Mouse (Mus musculus) erythroid progenitor cell, adult 5-6 weeks (primary cell): Measurements from ENCODE around the gene Vps26c. TPM values are rescaled to one million over a fixed set of nuclear protein-coding genes. Genes with fewer than 3 reads are reported as not detected.
A peak's percentile ranks its signal among the peaks of the same experiment; 100 is the strongest.

ENCODE experiments used
- ATAC-seq: replicated peaks from 2 replicates; pipeline ENCODE4 v1.8.0; 2016; ENCODE audit warnings: moderate number of reproducible peaks, mild to moderate bottlenecking, moderate TSS enrichment, inconsistent platforms; ENCODE audit not compliant: poor library complexity, low FRiP score, severe bottlenecking
- total RNA-seq, 2 experiments: library from RNA; stranded (forward) in 1 of 2; stranded (reverse) in 1 of 2; fragments of 150-400 nt in 1 of 2; fragments of 186-747, 209-891 nt in 1 of 2; gene quantifications; 2 replicates each; pipeline versions ENCODE4 v1.2.3 to v1.2.4; 2015 to 2017; ENCODE audit warnings: low replicate concordance in 2 of 2

Gene Vps26c
- total RNA-seq, 2 experiments from 2014 or later = 7.6 to 14.7 TPM

DNA sequence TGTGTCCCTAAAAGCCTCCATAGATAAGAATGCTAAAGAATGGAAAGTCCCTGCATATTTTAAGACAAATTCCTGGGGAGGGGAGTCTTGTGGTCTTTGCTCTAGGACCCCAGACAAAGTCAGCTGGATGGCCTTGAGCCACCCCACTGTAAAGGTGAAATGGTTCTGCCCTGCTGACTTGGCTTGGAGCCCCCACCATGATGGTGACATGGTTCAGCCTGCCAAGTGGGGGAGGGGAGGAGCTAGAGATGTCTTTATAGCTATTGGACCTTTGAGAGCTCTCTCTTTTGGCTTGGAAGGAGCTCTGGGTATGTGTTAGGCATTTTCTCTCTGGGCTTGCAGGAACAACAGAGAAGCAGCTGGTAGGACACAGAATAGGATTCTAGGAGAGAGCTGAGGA, 25.3 kb upstream of the Vps26c start:
- ATAC-seq = no peak

DNA sequence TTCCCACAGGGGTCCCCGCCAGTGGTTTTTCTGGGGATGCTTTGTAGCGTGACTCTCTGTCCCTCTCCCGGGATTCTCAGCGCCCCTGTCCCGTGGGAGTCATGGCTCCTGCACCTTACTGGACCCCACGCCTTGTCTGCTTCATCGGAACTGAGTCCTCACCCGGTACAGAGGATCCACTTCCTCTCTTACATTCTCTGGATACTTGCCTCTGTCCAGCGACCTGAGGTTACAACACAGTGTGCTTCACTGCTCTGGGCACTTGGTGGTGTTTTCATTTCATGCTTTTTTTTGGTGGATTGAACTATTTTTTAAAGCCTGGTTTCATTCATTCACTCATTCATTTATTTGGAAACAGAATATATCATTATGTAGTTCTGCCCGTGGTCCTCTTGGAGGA, 23.2 kb upstream of the Vps26c start:
- no peak for ATAC-seq

DNA sequence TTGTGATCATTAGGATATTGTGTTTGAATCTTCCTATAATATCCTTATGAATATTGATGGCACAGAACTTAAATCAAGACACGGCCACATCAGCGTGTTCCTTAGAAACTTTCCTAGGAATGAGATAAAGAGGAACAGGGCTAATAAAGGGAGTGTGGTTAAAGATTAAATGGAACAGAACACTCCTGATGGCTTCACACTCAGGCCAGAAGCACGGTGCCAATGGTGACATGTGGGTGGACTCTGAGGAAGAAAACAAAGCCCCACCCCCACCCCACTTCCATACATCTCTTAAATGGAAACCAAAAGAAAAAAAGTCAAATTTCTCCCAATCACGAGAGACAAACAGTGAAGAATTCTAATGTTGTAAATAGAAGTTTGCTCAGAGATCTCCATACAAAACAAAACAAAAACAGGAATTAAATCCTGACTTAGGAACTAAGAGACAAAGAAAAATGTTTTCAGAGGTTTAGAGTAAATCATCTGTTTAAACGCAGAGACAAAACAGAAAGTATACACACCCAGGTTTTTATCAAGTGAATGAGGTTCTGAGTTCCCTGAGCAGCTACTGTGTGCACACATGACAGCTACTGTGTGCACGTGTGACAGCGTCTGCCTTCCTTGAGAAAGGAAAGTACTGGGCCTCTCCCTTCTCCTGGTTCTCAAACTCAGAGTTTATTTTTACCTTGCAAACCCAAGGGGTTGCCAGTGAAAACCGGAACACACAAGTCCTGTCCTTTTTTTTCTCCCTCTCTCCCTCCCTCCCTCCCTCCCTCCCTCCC, 19.3 kb upstream of the Vps26c start:
- no peak for ATAC-seq

DNA sequence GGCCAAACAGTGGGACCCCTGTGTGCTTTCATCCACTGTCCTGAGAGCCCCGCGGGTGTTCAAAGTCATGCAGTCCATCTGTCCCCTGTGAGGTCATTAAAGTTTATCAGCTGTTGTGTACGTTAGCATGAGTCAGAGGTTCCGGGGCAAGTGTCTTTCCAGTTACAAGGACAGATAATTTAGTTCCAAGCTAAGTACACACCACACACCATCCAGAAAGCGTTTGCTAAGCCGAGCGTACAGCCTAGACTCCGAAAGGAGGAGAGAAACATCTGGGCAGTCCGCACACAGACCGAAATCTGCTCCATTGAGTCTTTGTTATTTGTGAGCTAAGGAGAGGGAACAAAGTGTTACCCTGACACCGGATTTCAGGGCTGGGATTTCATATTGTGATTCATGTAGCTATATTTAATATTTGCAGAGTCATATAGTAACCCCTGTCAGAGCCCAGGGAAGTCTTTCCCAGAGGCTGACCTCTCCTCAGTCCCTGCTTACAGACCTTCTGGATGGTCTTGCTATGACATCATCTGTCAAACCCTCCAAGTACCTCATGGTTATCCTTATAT, 18.0 kb upstream of the Vps26c start:
- no peak for ATAC-seq

DNA sequence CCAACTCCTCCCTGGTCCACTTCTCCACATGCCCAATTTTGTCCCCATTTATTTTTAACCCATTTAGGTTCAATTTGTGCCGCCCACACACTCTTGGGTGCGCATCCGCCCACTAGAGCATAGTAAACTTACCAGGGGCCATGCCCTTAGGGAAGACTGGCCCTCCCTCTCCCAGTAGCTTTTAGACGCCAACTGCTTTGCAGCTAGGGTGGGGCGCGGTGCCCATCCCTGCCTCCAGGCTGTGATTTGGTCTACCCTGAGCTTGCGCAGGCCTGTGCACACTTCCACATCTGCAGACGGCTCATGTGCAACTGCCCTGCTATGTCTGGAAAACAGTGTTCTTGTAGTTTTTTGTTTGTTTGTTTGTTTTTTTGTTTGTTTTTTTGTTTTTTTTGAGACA, 16.3 kb upstream of the Vps26c start:
- no peak for ATAC-seq

DNA sequence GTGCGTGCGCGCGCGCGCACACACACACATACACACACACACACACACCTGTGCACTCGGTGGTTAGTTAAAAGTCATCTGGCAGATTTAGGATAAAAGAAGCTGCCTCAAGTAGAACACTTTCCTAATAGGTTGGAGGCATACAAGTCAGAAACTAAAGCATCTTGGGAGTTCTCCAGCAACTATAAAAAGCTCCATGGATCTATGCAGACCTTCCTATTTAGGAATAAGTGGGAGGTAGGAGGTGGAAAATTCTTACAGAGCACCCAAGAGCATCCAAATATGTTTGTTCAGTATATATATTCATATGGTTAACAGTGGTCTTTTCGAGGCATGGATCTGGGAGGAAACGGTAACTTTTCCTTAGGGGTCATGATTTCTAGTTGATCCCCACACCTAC, 13.5 kb upstream of the Vps26c start:
- ATAC-seq = no peak

DNA sequence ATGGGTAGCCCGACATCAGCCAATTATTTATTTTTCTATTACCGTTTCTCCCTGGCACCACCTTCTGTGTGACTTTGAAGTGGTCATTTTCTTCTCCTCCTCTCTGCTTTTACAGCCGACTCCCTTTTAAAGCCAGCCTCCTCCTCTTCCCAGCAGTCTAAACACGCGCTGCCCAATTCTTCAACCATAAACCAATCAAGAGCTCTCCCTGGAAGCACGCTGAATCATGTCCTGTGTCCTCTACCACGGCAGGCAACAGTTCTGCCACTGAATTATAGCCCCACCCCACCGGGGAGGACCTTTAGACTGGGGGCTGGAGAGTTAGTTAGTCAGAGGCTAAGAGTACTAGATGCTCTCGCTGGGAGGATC, 10.5 kb upstream of the Vps26c start:
- no peak for ATAC-seq

DNA sequence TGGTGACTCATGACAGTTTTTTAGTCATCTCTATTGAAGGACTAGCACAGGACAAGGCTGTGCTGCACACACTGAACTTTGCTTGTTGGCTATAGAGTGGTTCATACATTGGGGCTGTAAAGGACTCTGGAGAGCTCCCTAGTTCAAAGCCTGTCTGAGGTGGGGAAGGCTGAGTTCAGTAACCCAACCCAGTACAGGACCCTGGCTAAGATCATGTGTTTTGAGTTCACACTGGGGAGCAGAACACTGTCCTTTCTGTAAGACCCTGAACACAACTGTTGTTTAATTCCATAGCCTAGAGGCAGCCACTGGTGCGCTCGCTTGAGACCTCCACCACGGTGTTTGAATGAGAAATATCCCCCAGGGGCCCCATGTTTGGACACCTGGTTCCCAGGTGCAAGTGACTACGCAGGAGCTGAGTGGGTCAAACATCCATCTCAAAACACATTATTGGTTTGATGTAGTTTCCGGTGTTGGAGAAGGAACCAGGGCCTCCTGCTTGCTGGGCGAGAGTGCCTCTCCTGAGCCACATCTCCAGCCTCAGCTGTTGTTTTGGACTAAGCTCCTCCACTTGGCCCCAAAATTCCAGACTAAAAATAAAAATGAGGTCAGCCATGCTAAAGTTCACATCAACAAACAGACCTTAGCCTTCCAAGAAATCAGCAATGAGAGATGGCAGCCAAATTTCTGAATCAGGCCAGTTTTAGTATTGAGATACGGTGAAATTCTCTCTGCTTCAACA, 10.0 kb upstream of the Vps26c start:
- ATAC-seq = no peak

DNA sequence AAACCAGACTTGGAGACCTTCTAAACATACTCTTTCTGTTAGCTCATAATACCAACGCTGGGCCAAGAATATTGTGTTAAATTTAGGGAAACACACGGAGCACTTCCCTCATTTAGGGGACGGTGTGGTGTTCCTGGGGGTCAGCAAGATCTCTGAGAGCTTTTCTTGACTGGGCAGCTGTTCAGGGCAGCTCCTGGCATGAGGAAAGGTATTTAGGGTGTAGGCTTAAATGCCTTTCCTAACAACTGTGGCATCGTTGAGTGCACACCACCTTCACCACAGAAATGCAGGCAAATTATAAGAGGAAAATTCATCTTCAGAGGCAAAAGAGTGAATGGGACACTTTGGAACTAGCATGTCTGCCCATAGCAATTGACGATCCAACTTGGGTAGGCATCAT, 9.1 kb upstream of the Vps26c start:
- no peak for ATAC-seq

DNA sequence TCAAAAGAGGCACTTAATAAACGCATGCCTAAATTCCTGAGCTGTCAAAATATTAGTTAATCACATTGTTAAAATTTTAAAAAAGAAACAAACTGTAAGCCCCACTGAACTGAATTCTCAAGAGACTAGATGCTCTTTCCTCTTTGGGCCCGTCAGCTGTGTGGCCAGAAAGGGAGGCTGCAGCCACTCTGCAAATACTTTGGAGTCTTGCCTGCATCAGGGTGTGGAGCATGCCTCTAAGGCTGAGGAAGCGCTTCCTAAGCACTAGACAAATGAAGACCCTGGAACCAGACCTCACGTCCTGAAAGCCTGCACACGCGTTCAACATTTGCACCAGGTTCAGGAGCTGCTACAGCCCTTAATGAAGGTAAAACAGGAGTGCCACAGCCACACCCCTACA, 7.0 kb upstream of the Vps26c start:
- no peak for ATAC-seq

DNA sequence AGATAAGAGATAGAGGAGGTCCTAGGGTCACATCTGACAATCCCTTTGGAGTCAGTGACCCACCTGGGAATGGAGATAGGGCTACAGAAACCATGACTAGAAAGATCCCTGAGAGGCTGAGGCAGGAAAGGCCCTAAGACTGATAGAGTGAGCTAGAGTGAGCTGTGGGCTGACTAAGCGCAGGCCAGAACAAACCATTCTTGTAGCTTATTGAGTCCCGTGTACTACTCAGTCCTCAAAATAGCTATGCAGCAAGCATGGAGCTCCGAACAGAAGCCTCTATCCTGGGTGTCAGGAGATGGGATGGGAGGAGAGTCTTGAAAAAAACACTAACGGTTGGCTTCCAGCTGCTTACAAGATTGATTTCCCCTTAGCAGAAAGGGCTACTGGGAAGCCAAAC, 4.6 kb upstream of the Vps26c start:
- no peak for ATAC-seq

DNA sequence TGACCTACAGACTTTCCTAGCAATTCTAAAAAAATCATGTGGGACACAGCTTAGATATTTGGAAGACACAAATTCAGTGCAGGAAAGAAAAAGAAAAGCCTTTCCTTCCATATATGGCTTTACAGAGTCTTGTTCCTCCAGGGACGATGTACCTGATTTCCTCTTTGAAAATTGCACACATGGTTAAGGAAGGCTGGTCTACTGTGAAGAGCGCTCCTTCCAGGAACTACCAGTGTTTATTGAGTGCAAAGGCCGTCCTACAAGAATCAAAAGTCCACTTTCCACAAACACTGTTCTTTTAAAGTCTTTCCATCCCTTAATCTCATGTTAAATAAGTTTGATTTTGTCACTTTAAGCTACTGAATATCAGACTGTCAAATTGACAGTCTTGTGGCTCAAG, 916 bp upstream of the Vps26c start:
- ATAC-seq = no peak

DNA sequence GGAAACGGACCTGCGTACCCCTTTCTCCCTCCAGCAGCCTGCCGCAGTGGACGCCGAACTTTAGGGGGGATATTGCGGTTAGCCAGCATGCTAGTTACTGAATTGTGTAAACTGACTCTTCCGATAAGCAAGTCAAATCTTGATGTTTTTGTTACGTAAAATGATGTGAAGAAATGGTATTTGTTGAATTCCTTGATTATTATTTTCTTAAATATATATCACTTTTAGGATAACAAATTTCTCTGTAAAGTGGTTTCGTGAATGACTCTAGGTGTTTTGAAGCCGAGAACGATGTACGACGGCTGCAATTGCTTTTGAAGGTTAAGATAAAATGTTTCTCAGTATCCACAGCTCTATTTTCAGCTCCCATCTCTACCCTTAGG, 513 bp upstream of the Vps26c start:
- ATAC-seq = no peak

DNA sequence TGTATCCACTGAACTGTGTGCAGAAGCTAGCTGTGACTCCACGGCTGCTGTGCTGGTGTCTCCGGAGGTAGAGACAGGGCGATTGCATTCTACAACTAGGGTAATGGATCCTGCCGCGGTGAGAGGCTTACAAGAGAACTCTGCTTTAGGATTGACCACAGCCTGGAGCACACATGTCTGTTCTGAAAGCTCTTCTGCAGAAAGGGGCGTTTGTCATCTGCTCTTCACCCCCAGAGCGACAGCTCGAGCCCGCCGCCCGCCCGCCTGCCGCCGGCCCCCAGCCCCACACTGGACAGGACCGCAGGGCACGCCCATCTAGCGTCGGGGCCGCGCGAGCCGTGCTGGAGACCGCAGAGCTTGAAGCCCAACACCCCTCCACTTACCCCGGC, 681 bp downstream of the Vps26c start:
- ATAC-seq = 0 out of 2 replicates have a peak, but pooled peaks have one; percentile 1

DNA sequence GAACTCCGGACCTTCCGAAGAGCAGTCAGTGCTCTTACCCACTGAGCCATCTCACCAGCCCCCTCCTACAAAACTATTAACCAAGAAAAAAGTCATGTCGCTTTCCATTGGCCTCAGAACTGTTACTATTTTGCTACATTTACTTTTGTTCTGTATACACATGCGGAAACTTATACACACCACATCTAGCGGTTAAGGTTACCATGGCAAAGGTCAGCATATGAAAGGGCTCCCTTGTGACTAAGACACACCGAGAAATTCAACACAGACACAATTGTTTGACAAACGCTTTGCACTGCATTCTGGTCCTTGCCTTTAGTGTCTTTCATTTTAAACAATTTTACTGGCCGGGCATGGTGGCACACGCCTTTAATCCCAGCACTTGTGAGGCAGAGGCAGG, 1.9 kb downstream of the Vps26c start:
- ATAC-seq = no peak

DNA sequence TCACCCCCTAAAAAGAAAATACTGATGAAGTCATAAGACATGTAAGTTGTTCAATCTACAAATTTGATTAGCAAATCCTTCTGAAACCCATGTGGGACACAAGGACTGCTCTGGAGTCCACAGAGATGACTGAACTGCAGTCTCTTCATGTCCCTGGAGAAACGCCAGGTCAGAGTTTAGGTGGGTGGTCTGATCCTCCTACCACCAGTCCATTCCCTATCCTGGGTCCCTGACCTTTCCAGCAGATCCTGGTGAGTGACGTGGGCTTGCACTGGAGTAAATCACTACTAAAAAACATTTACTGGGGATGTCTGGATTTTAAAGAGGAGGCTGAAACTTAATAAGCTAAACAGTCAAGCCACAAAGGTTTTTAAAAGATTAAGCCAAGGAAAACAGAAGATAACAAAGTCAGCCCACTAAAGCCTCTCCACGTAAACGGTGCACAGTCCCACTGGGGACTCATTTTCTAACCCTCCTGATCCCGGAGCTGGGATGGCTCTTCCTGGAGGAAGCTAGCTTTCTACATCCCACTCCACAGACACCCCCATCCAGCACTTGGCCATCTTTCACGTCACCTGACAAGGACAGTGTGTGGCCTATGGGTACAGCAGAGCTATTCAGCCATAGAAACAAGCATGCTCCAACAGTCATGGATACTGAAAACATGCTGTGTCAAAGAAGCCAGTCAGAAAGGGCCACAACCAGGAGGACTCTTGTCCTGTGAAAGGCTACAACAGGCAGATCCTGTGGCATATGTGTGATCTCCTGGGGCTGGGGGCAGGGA, 2.8 kb downstream of the Vps26c start:
- ATAC-seq = no peak

DNA sequence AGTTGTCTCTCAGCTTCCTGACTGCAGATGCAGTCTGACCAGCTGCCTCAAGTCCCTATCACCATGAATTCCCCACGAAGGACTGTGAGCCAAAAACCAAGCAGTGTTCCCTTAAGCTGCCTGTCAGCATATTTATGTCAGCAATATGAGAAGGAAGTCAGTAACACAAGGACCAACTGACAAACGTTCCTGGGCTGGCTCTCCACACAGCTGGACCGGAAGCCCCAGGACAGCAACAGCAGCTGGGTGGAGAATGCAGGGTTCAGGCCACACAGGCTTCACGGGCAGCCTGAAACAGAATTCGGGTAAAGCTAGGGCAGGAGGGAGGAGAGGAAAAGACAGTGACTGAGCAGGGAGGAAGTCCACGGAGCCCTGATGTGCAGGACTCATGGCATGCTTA, 7.6 kb downstream of the Vps26c start:
- ATAC-seq = 0 out of 2 replicates have a peak, but pooled peaks have one; percentile 26

DNA sequence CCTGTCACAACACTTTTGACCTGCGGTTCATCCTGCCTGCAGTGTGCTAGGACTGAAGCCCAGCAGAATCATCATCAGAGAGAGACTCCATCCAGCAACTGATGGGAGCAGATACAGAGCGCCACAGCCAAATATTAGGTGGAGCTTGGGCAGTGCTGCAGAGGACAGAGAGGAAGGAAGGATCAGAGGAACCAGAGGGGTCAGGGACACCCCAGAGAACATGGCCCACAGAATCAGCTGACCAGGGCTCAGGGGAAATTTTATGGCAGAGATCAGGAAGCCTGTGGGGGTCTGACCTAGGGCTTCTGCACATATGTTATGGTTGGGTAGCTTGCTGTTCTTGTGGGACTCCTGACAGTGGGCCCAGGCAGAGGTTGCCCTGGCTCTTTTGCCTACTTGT, 9.0 kb downstream of the Vps26c start:
- ATAC-seq = no peak

DNA sequence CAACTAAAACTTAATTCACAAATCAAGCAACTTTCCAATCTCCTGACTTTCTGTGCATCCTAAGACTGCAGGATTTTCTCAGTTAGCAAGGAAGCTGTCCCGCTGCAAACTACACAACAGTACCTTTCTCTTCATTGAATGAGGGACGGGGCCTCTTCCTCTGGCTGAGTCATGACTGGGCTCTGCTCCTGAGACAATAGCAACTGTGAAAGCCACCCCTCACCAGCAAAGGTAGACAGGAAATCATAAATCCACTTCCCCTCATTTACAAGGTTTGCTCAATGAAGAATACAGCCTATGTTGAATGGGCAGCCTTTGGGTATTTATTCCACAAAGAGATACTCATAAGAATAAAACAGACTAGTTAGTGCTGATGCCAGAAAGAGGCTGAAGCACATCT, 16.6 kb downstream of the Vps26c start:
- ATAC-seq = no peak

DNA sequence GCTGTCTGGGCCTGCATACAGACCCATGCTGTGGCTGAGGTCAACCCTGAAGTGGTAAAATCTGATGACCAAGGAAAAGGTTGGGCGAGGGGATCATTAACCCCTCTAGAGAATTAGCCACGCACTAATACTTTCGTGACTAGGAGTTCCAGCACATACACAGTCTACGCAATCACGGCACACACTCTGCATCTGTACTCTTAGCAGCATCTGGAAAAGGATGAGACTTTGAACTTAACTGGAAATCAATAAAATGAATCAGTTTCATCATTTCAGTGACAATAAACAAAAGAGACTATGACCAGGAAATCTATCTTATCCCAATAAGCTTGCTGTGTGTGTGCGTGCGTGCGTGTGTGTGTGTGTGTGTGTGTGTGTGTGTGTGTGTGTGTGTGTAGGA, 17.9 kb downstream of the Vps26c start:
- no peak for ATAC-seq

DNA sequence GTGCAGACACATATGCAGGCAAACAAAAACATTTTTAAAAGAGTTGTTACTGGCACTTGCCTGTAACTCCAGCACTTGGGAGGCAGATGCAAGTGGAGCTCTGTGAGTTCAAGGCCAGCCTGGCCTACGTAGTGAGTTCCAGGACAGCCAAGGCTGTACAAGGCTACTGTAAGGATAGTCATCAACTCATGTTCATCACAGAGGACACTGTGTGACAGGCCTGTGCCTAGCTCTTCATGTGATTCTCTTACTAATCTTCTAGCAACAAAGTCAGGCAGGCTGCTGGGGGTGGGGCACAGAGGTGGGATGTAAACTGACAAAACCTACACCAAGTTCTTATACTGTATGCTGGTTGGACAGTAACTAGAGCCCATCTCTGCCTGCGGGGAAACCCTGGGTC, 19.6 kb downstream of the Vps26c start:
- ATAC-seq = no peak
